Mouse (Mus musculus): Measurements from ENCODE around the gene Dpm3.

- TF ChIP-seq CTCF (IDR thresholded peaks at IDR 0.05; ENCODE audit: low read depth) (peak; percentile 97), EP300 (optimal IDR thresholded peaks at IDR 0.05) (no peak)
Measured at GRCm38 (mm10) chr3:89215853-89216252, 43.3 kb upstream of the Dpm3 start.
